Mouse (Mus musculus) stomach, postnatal 0 days (tissue): ENCODE measurements at regions not wholly inside any gene's neighbourhood (a gene's known extent, or its start where the extent isn't known, plus 50 kb on each side); places are given as distances from the start of the nearest gene placed in this dataset.
A peak's percentile ranks its signal among the peaks of the same experiment; 100 is the strongest.

Experiments used
- ATAC-seq: fragments of 200-750 bp; cut with Nextera tagmentation; 2 replicates; pipeline ENCODE4 v1.8.0; 2017; ENCODE audit not compliant: low FRiP score, low TSS enrichment
- DNase-seq: peaks from one replicate; pipeline ENCODE4 v3.0.0-alpha.2; 2016; ENCODE audit warnings: low spot score
- H3K27ac ChIP-seq: fragments of 300-500 bp; sonication (generic); replicated peaks from 2 replicates; pipeline ENCODE4 v1.5.1; 2014; ENCODE audit warnings: mild to moderate bottlenecking, control low read depth
- H3K27me3 ChIP-seq: fragments of 300-500 bp; sonication (generic); 2 replicates; pipeline ENCODE4 v1.6.1; 2014; ENCODE audit warnings: low read length; ENCODE audit not compliant: control insufficient read depth, insufficient read depth
- H3K36me3 ChIP-seq: fragments of 300-500 bp; sonication (generic); 2 replicates; pipeline ENCODE4 v1.6.1; 2014; ENCODE audit warnings: low read length, mixed read lengths; ENCODE audit not compliant: control insufficient read depth, insufficient read depth
- H3K4me1 ChIP-seq: fragments of 300-500 bp; sonication (generic); replicated peaks from 2 replicates; pipeline ENCODE4 v1.6.1; 2014; ENCODE audit warnings: antibody characterized with exemption; ENCODE audit not compliant: control insufficient read depth, insufficient read depth
- H3K4me2 ChIP-seq: fragments of 300-500 bp; sonication (generic); replicated peaks from 2 replicates; pipeline ENCODE4 v1.6.1; 2014; ENCODE audit warnings: low read depth, mild to moderate bottlenecking, control low read depth, moderate library complexity
- H3K4me3 ChIP-seq: fragments of 300-500 bp; sonication (generic); 2 replicates; pipeline ENCODE4 v1.5.1; 2014; ENCODE audit warnings: low read depth, low read length, control low read depth
- H3K9ac ChIP-seq: fragments of 300-500 bp; sonication (generic); 2 replicates; pipeline ENCODE4 v1.6.1; 2014; ENCODE audit warnings: mild to moderate bottlenecking, low read length, control low read depth, mixed read lengths
- H3K9me3 ChIP-seq: fragments of 300-500 bp; sonication (generic); 2 replicates; pipeline ENCODE4 v1.6.1; 2016; ENCODE audit warnings: low read length; ENCODE audit not compliant: control insufficient read depth
- CTCF ChIP-seq: IDR thresholded peaks from 2 replicates; pipeline ENCODE4 v1.5.1; 2016; ENCODE audit warnings: antibody characterized with exemption, low read depth, mild to moderate bottlenecking, moderate library complexity
- EP300 ChIP-seq: optimal IDR thresholded peaks from 2 replicates; pipeline ENCODE3; 2016; ENCODE audit warnings: antibody characterized with exemption
- WGBS: fragments of 180-500 bp; shearing (Covaris S2); extraction: QIAGEN DNeasy Blood & Tissue Kit; methylation state at CpG from one replicate; pipeline ENCODE4 v1.1.7; 2014; 5-methylcytosine and 5-hydroxymethylcytosine counted together

GRCm38 (mm10) chr11:12859344-12859930 is 394.7 kb upstream of the Cobl start:
- Histone ChIP-seq H3K9me3 (no peaks in the 10 kb centered on the region), H3K4me1 (no peaks in the 10 kb centered on the region), H3K27ac (no peak overlapping the region), H3K36me3 (no peaks in the 10 kb centered on the region), H3K9ac (no peak overlapping the region), H3K27me3 (no peaks in the 10 kb centered on the region), H3K4me2 (no peak overlapping the region), H3K4me3 (no peak overlapping the region)
- no peak for DNase-seq
- TF ChIP-seq CTCF: no peak
- TF ChIP-seq EP300: no peak
- no peak for ATAC-seq
- 61% methylated on average over 1 of the region's 1 CpGs for WGBS

DNA sequence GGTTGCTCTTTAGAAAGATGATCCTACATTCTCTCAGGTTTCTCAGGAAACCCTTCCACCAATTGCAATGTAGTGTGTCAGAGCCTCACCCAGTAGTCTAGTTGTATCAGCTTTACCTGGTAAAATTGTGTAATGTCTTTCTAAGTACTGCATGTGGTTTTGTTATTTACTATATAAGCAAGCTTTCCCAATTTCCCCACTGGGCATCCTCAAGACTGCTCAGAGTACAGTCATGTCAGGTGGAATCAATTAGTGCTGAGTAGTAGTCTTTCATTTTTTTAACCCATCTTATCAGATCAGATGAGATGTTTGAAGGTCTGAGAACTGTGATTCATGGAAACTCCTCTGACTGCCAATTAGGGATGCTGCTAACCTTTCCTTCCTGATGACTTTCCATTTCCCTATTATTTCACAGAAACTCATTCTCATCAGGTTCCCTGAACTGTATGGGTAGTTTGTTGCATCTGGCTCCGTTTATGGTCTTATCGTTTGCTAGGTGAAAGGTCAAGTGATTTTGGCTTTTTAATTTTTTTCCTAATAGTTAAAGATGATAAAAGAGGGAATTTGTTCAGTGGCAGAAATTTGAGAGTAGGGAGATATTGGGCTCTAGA is 393.6 kb upstream of the Cobl start:
- H3K36me3 ChIP-seq: no peaks in the 10 kb centered on the region
- DNase-seq (no peak), ATAC-seq (0 out of 2 replicates have a peak, but pooled peaks have one; percentile 35)
- no peak overlapping the region for H3K4me3 ChIP-seq
- TF ChIP-seq CTCF (no peak), EP300 (no peak)
- H3K27me3 ChIP-seq: no peaks in the 10 kb centered on the region
- no peak overlapping the region for H3K27ac ChIP-seq
- no peak overlapping the region for H3K4me2 ChIP-seq
- WGBS: 85% methylated on average over 2 of the region's 2 CpGs
- no peak overlapping the region for H3K9ac ChIP-seq
- H3K9me3 ChIP-seq: no peaks in the 10 kb centered on the region
- no peaks in the 10 kb centered on the region for H3K4me1 ChIP-seq

GRCm38 (mm10) chr11:12857358-12858199 is 392.8 kb upstream of the Cobl start:
- TF ChIP-seq CTCF (peak; percentile 9; the same call in 1 of the 2 replicates), EP300 (no peak)
- 75% methylated on average over 6 of the region's 6 CpGs for WGBS
- ATAC-seq: no peak

DNA sequence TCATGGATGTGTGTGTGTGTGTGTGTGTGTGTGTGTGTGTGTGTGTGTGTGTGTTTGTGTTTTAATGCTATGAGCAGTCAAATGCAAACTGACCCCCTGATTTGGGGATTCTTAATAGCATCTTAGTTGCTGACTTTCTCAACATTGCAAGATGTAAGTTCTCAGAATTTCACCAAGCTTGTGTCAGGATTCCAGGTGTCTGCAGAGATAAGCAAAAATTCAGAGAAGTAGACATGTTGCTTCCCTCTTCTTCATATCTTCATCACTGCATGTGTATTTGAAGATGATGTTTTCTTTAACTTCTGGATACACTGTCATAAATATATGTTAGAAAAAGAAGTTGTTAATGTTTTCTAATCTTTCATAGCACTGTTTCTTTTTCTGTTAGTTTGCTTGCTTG is 383.0 kb upstream of the Cobl start:
- no peak for ATAC-seq
- DNase-seq: no peak
- Histone ChIP-seq H3K9ac (no peak overlapping the region), H3K9me3 (no peaks in the 10 kb centered on the region), H3K27me3 (no peaks in the 10 kb centered on the region), H3K4me3 (no peak overlapping the region), H3K27ac (no peak overlapping the region), H3K36me3 (no peaks in the 10 kb centered on the region), H3K4me2 (no peak overlapping the region), H3K4me1 (no peaks in the 10 kb centered on the region)
- TF ChIP-seq CTCF (no peak), EP300 (no peak)

More at GRCm38 (mm10) chr11:12857358-12858199, 392.8 kb upstream of the Cobl start:
- Histone ChIP-seq H3K4me1 (no peaks in the 10 kb centered on the region), H3K27me3 (no peaks in the 10 kb centered on the region), H3K4me3 (no peak overlapping the region), H3K27ac (no peak overlapping the region), H3K9me3 (no peaks in the 10 kb centered on the region), H3K36me3 (no peaks in the 10 kb centered on the region), H3K9ac (no peak overlapping the region), H3K4me2 (no peak overlapping the region)
- DNase-seq: no peak

GRCm38 (mm10) chr11:12843631-12844423 is 379.1 kb upstream of the Cobl start:
- DNase-seq (no peak), ATAC-seq (no peak)
- Histone ChIP-seq H3K36me3 (no peaks in the 10 kb centered on the region), H3K9me3 (no peaks in the 10 kb centered on the region), H3K9ac (no peak overlapping the region), H3K4me2 (no peak overlapping the region), H3K4me3 (no peak overlapping the region), H3K4me1 (no peaks in the 10 kb centered on the region), H3K27me3 (no peaks in the 10 kb centered on the region), H3K27ac (no peak overlapping the region)
- TF ChIP-seq EP300 (no peak), CTCF (no peak)
